Mouse (Mus musculus) liver, postnatal 0 days (tissue): ENCODE results near the gene Gm49361. TPM values are rescaled to one million over a fixed set of nuclear protein-coding genes. Genes with fewer than 3 reads are reported as not detected.

Experiments used
- ATAC-seq: fragments of 200-750 bp; cut with Nextera tagmentation; 2 replicates; pipeline ENCODE4 v1.8.0; 2017; ENCODE audit warnings: mild to moderate bottlenecking, moderate library complexity
- DNase-seq: peaks from one replicate; pipeline ENCODE4 v3.0.0-alpha.2; 2016
- H3K27ac ChIP-seq: fragments of 300-500 bp; sonication (generic); 2 replicates; pipeline ENCODE4 v1.5.1; 2014; ENCODE audit warnings: antibody characterized with exemption, moderate library complexity, mild to moderate bottlenecking, low read depth
- H3K27me3 ChIP-seq: fragments of 300-500 bp; sonication (generic); 2 replicates; pipeline ENCODE4 v1.6.1; 2014; ENCODE audit warnings: low read length, control low read depth, mixed read lengths; ENCODE audit not compliant: insufficient read depth
- H3K36me3 ChIP-seq: fragments of 300-500 bp; sonication (generic); replicated peaks from 2 replicates; pipeline ENCODE4 v1.6.1; 2014; ENCODE audit warnings: mild to moderate bottlenecking, control low read depth, low read length, moderate library complexity, mixed read lengths; ENCODE audit not compliant: insufficient read depth
- H3K4me1 ChIP-seq: fragments of 300-500 bp; sonication (generic); 2 replicates; pipeline ENCODE4 v1.6.1; 2014; ENCODE audit warnings: antibody characterized with exemption, mild to moderate bottlenecking, control low read depth; ENCODE audit not compliant: insufficient read depth
- H3K4me2 ChIP-seq: fragments of 300-500 bp; sonication (generic); 2 replicates; pipeline ENCODE4 v1.6.1; 2014; ENCODE audit warnings: low read depth, mild to moderate bottlenecking, low read length, moderate library complexity, mixed read lengths
- H3K4me3 ChIP-seq: fragments of 300-500 bp; sonication (generic); 2 replicates; pipeline ENCODE4 v1.5.1; 2014; ENCODE audit warnings: low read depth, low read length
- H3K9ac ChIP-seq: fragments of 300-500 bp; sonication (generic); replicated peaks from 2 replicates; pipeline ENCODE4 v1.6.1; 2014; ENCODE audit warnings: mild to moderate bottlenecking, moderate library complexity
- H3K9me3 ChIP-seq: fragments of 300-500 bp; sonication (generic); 2 replicates; pipeline ENCODE4 v1.6.1; 2016; ENCODE audit warnings: mild to moderate bottlenecking, control low read depth, low read length, mixed read lengths
- CTCF ChIP-seq: sonication (generic); IDR thresholded peaks from 2 replicates; pipeline ENCODE4 v1.5.1; 2016; ENCODE audit warnings: antibody characterized with exemption, low read depth
- EP300 ChIP-seq: IDR thresholded peaks from 2 replicates; pipeline ENCODE4 v1.6.1; 2016; ENCODE audit warnings: antibody characterized with exemption, low read depth, mild to moderate bottlenecking
- WGBS: fragments of 180-500 bp; shearing (Covaris S2); extraction: QIAGEN DNeasy Blood & Tissue Kit; methylation state at CpG from one replicate; pipeline ENCODE4 v1.1.7; 2014; ENCODE audit not compliant: insufficient replicate concordance; 5-methylcytosine and 5-hydroxymethylcytosine counted together
- polyA plus RNA-seq: library from polyadenylated mRNA; unstranded; fragments of >200 nt; fragmentation: Nextera tagmentation; extraction: Ambion mirVana; gene quantifications from 2 replicates; pipeline ENCODE4 v1.2.1, GENCODE M21; 2015

Gene Gm49361
- polyA plus RNA-seq, 1 experiment from 2014 or later, result not detected

DNA sequence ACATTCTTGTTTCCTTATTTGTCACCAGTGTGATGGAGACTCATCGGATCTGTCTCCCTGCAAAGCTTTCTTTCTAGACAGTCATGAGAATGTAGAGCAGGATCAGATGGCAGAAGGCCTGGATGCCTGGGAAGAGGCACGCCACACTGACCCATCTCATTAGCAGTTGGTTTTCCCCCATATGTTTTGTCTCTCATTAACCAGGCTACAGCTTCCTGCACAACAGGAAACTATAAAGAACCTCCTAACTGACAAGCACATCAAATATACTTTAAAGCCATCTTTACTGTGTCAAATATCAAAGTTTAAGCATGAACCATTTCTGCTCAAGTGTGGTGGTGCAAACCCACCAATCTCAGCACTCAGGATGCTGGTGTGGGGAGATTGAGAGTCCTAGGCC, 3.6 kb upstream of the Gm49361 start:
- Histone ChIP-seq H3K27ac (peak overlapping the region; percentile 23; the same call in 1 of the 2 replicates), H3K4me3 (no peak overlapping the region), H3K4me2 (no peak overlapping the region), H3K27me3 (no peaks in the 10 kb centered on the region), H3K9me3 (no peaks in the 10 kb centered on the region), H3K9ac (no peak overlapping the region), H3K4me1 (peaks cover 41% of the 10 kb centered on the region), H3K36me3 (no peaks in the 10 kb centered on the region)
- TF ChIP-seq EP300 (no peak), CTCF (no peak)
- WGBS, result 56% methylated on average over 2 of the region's 2 CpGs
- DNase-seq (no peak), ATAC-seq (no peak)

DNA sequence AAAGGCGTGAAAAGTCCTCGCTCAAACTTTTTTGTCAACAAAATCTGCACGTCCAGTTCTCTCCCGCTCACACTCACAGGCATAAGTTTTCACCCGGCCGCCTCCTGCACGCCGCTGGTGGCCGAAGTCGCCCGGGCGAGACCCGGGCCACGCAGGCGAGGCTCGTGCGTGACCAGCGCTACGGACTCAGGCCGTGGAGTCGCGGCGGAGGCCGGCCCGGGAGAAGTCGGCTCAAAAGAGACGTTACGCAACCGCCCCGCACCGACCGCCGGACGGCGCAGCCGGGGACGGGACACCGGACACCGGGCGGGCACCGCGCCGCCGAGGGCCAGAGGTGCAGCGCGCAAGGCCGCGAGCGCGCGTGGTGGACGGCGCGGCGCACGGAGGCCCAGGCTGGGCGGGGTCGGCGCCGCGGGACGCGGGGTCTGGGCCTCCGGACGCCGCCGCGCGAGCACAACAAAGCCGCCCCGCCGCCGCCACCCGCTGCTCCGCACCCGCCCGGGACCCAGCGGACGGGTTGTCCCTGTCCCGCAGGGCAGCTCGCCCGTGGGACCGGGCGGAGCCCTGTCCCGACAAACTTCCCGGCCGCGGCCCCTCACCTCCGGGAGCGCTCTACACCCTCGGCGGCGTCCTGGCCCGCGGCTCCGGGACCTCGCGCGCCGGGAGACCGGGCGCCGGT, 473 bp downstream of the Gm49361 start:
- peak; percentile 71 for DNase-seq

DNA sequence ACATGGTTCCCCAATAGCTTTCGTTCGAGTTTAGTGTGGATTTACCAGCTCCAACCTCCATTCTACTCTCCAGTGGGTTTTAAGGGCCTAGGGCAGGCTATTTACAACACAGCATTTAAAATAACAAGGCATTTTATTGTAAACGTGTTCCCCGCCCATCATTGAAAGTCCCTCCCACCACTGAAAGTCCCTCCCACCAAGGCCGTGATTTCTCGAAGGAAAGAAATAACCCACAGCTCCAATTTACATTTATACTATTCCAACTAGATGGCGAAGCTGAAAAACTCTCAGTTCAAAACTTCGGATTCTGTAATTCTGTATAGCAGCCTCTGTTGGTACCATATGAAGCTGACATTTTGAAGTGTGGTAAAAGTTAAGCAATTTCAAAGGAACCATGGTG, 1.4 kb downstream of the Gm49361 start:
- H3K36me3 ChIP-seq, result no peaks in the 10 kb centered on the region
- peaks cover 4% of the 10 kb centered on the region; the same call in 1 of the 2 replicates for H3K27me3 ChIP-seq
- H3K27ac ChIP-seq, result no peak overlapping the region
- no peak for TF ChIP-seq CTCF
- no peak for TF ChIP-seq EP300
- no peaks in the 10 kb centered on the region for H3K9me3 ChIP-seq
- peak overlapping the region; percentile 90 for H3K4me2 ChIP-seq
- ATAC-seq (no peak), DNase-seq (peak; percentile 31)
- H3K4me3 ChIP-seq, result peak overlapping the region; percentile 98
- 7% methylated on average over 8 of the region's 8 CpGs for WGBS
- H3K4me1 ChIP-seq, result peaks cover 31% of the 10 kb centered on the region
- peak overlapping the region; percentile 92; the same call in 1 of the 2 replicates for H3K9ac ChIP-seq

More for the DNA sequence above, 473 bp downstream of the Gm49361 start:
- Histone ChIP-seq H3K27ac (peak overlapping the region; percentile 97), H3K4me1 (peaks cover 38% of the 10 kb centered on the region), H3K9ac (peak overlapping the region; percentile 92), H3K9me3 (no peaks in the 10 kb centered on the region), H3K27me3 (peaks cover 4% of the 10 kb centered on the region; the same call in 1 of the 2 replicates), H3K4me3 (peak overlapping the region; percentile 98), H3K36me3 (no peaks in the 10 kb centered on the region), H3K4me2 (peak overlapping the region; percentile 90)
- TF ChIP-seq CTCF (0 out of 2 replicates have a peak, but pooled peaks have one; percentile 9), EP300 (no peak)
- WGBS, result under 1% methylated on average over 50 of the region's 103 CpGs
- peak; percentile 67 for ATAC-seq

DNA sequence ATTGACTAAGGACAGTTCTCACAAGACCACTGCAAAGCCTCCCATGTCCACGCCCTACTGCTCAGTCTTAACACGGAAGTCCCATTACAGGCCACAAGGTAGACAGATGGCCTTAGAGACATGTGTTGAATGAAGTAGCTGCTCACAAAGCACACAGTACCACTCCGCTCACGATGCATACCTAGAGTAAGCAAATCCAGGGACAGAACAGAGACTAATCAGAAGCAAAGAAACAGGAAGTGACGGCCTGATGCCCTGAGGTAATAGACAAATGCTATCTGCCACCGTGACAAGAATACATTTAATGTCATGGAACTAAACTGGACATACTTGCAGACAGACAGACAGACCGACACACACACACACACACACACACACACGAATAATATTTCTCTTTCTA, 5.3 kb downstream of the Gm49361 start:
- no peak overlapping the region for H3K4me2 ChIP-seq
- 69% methylated on average over 8 of the region's 8 CpGs for WGBS

DNA sequence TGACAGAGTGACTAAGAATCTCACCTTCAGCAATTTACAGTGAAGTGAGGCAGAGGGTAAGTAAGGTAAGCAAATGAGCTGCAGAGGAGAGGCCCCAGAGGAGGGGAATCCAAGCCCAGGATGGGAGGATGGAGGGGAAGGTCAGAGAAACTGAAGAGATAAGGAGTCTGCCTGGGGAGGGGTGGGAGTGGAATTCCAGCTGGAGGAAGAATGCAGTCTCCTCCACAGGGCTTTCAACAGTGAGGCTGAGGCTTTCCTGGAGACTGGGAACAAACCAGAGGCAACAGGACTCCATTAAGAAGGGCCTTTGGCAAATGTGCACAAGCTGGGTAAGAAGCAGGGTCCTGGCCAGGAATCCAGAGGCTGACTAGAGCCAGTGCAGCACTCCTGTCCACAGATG, 8.8 kb downstream of the Gm49361 start:
- ATAC-seq (no peak), DNase-seq (no peak)
- no peak overlapping the region for H3K27ac ChIP-seq
- H3K4me2 ChIP-seq, result no peak overlapping the region
- peaks cover 17% of the 10 kb centered on the region for H3K4me1 ChIP-seq
- H3K27me3 ChIP-seq, result no peaks in the 10 kb centered on the region
- no peaks in the 10 kb centered on the region for H3K9me3 ChIP-seq
- TF ChIP-seq CTCF, result no peak
- peaks cover 11% of the 10 kb centered on the region; the same call in 1 of the 2 replicates for H3K36me3 ChIP-seq
- H3K9ac ChIP-seq, result no peak overlapping the region
- H3K4me3 ChIP-seq, result no peak overlapping the region

More for the DNA sequence above, 5.3 kb downstream of the Gm49361 start:
- Histone ChIP-seq H3K27ac (no peak overlapping the region), H3K9me3 (no peaks in the 10 kb centered on the region), H3K4me3 (no peak overlapping the region), H3K4me1 (peaks cover 28% of the 10 kb centered on the region), H3K27me3 (peaks cover 4% of the 10 kb centered on the region; the same call in 1 of the 2 replicates), H3K36me3 (no peaks in the 10 kb centered on the region), H3K9ac (no peak overlapping the region)
- no peak for ATAC-seq
- TF ChIP-seq CTCF (no peak), EP300 (no peak)
- DNase-seq, result no peak

DNA sequence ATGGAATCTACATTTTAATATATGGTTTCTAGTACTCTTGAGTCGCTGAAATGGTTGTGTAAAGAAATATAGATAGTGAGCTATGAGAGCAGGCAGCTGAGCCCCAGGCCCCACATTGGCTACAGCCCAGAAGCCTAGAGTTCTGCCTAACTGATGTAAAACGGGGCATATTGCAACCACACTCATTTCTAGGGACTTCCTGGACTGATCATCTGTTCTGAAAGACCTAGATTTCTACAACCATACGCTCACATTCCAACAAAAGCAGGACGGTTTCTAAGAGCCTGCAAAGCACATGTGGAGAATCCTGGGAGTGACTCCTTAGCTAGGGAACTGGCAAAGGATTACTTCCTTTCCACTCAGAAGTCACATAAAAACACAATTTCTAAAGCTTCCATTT, 9.8 kb downstream of the Gm49361 start:
- Histone ChIP-seq H3K4me3 (no peak overlapping the region), H3K36me3 (peaks cover 11% of the 10 kb centered on the region; the same call in 1 of the 2 replicates), H3K9me3 (no peaks in the 10 kb centered on the region), H3K4me2 (no peak overlapping the region), H3K9ac (no peak overlapping the region), H3K4me1 (peaks cover 14% of the 10 kb centered on the region), H3K27me3 (no peaks in the 10 kb centered on the region), H3K27ac (no peak overlapping the region)
- WGBS, result 62% methylated on average over 4 of the region's 4 CpGs
- TF ChIP-seq EP300 (no peak), CTCF (no peak)
- DNase-seq, result no peak
- no peak for ATAC-seq
